Mouse (Mus musculus): ENCODE measurements around the gene Dock1. TPM values are rescaled to one million over a fixed set of nuclear protein-coding genes. Genes with fewer than 3 reads are reported as not detected.
A peak's percentile ranks its signal among the peaks of the same experiment; 100 is the strongest.

Gene Dock1
- total RNA-seq (2021): 10 to 100 TPM; 24.6 TPM

- peak; percentile 39 to 47 for DNase-seq (ENCODE audit: extremely low spot score in 1 of 2, low spot score in 1 of 2)
Measured at GRCm38 (mm10) chr7:134670312-134671002, at the start of gene Dock1. Gene Dock1, plus strand, starts transcription at chr7:134670654.

GRCm38 (mm10) chr7:134627906-134628305, 42.5 kb upstream of the Dock1 start:
- DNase-seq (ENCODE audit: extremely low spot score in 1 of 2, low spot score in 1 of 2): no peak

GRCm38 (mm10) chr7:134650246-134650830, 20.1 kb upstream of the Dock1 start:
- no peak for DNase-seq (ENCODE audit: extremely low spot score in 1 of 2, low spot score in 1 of 2)

GRCm38 (mm10) chr7:134651071-134651470, 19.4 kb upstream of the Dock1 start:
- no peak for DNase-seq (ENCODE audit: extremely low spot score in 1 of 2, low spot score in 1 of 2)

- DNase-seq (ENCODE audit: extremely low spot score in 1 of 2, low spot score in 1 of 2): no peak
Measured at GRCm38 (mm10) chr7:134663241-134663640, 7.2 kb upstream of the Dock1 start.

- DNase-seq (ENCODE audit: extremely low spot score in 1 of 2, low spot score in 1 of 2): no peak
Measured at GRCm38 (mm10) chr7:134665642-134666282, 4.7 kb upstream of the Dock1 start.

GRCm38 (mm10) chr7:134667271-134667702, 3.2 kb upstream of the Dock1 start:
- DNase-seq (ENCODE audit: extremely low spot score in 1 of 2, low spot score in 1 of 2): no peak

GRCm38 (mm10) chr7:134669474-134670311, 761 bp upstream of the Dock1 start:
- no peak for DNase-seq (ENCODE audit: extremely low spot score in 1 of 2, low spot score in 1 of 2)

- DNase-seq (ENCODE audit: extremely low spot score in 1 of 2, low spot score in 1 of 2): no peak
Measured at GRCm38 (mm10) chr7:134671003-134671461, 578 bp downstream of the Dock1 start.

GRCm38 (mm10) chr7:134671467-134671901, 1.0 kb downstream of the Dock1 start:
- no peak for DNase-seq (ENCODE audit: extremely low spot score in 1 of 2, low spot score in 1 of 2)

GRCm38 (mm10) chr7:134673135-134673534, 2.7 kb downstream of the Dock1 start:
- no peak for DNase-seq (ENCODE audit: extremely low spot score in 1 of 2, low spot score in 1 of 2)

- DNase-seq (ENCODE audit: extremely low spot score in 1 of 2, low spot score in 1 of 2): no peak
Measured at GRCm38 (mm10) chr7:134673952-134674351, 3.5 kb downstream of the Dock1 start.

- DNase-seq (ENCODE audit: extremely low spot score in 1 of 2, low spot score in 1 of 2): no peak
Measured at GRCm38 (mm10) chr7:134677852-134678251, 7.4 kb downstream of the Dock1 start.

GRCm38 (mm10) chr7:134679314-134680158, 9.1 kb downstream of the Dock1 start:
- no peak for DNase-seq (ENCODE audit: extremely low spot score in 1 of 2, low spot score in 1 of 2)

- no peak for DNase-seq (ENCODE audit: extremely low spot score in 1 of 2, low spot score in 1 of 2)
Measured at GRCm38 (mm10) chr7:134680161-134680560, 9.7 kb downstream of the Dock1 start.

- no peak for DNase-seq (ENCODE audit: extremely low spot score in 1 of 2, low spot score in 1 of 2)
Measured at GRCm38 (mm10) chr7:134681729-134682527, 11.5 kb downstream of the Dock1 start.

GRCm38 (mm10) chr7:134688332-134688731, 17.9 kb downstream of the Dock1 start:
- DNase-seq (ENCODE audit: extremely low spot score in 1 of 2, low spot score in 1 of 2): no peak

GRCm38 (mm10) chr7:134690118-134690517, 19.7 kb downstream of the Dock1 start:
- DNase-seq (ENCODE audit: extremely low spot score in 1 of 2, low spot score in 1 of 2): no peak

- no peak for DNase-seq (ENCODE audit: extremely low spot score in 1 of 2, low spot score in 1 of 2)
Measured at GRCm38 (mm10) chr7:134690806-134691205, 20.4 kb downstream of the Dock1 start.

All from layer of hippocampus, postnatal 25 days (tissue).